Mouse (Mus musculus) liver, adult 10 weeks (tissue): Measurements from ENCODE around the gene C9orf72. TPM values are rescaled to one million over a fixed set of nuclear protein-coding genes. Genes with fewer than 3 reads are reported as not detected.

Experiments used
- polyA plus RNA-seq: library from polyadenylated mRNA; stranded (reverse); fragments of 350-450 nt; fragmentation: Illumina TruSeq; extraction: RNeasy Lipid Tissue Mini Kit (QIAGEN cat#74804); gene quantifications from one replicate; pipeline ENCODE4 v1.2.3, GENCODE M21; 2014; ENCODE audit warnings: low read depth, low replicate concordance

Gene C9orf72
- polyA plus RNA-seq: 12.6 TPM

DNA sequence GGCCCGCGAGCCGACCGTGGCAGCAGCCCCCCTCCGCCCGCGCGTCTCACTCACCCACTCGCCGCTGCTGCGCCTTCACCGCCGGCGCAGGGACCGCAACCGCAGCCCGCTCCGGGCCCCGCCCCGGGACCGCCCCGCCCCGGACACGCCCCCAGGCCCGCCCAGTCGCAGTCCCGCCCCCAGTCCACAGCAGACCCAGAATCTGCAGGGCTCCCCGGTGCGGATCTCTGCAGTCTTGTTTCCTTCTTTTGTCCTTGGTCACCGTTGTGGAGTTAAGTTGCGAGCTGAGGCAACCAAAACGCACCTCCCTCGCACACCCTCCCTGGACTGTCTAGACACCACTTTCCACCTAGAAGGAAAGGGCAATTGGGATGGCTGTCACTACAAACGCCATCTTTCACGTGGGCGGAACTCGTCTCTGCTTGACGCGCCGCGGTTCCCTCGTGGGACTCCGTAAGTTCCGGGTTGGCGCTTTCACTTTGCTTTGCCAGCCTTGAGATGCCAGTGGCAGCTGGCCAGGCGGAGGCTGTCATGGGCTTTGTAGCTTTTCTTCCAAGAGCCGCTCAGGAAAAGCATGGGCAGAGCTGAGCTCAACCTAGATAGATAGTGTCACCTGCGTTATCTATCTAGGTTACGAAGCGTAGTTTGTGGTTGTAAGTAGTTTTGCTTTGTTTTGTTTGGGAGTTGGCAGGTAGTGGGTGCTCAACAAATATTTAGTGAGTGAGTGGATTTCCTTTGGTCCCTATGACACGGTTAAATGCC, at the start of gene C9orf72:
TSS of gene C9orf72 (minus strand) at position 442 of the 762 bp plus-strand sequence.

DNA sequence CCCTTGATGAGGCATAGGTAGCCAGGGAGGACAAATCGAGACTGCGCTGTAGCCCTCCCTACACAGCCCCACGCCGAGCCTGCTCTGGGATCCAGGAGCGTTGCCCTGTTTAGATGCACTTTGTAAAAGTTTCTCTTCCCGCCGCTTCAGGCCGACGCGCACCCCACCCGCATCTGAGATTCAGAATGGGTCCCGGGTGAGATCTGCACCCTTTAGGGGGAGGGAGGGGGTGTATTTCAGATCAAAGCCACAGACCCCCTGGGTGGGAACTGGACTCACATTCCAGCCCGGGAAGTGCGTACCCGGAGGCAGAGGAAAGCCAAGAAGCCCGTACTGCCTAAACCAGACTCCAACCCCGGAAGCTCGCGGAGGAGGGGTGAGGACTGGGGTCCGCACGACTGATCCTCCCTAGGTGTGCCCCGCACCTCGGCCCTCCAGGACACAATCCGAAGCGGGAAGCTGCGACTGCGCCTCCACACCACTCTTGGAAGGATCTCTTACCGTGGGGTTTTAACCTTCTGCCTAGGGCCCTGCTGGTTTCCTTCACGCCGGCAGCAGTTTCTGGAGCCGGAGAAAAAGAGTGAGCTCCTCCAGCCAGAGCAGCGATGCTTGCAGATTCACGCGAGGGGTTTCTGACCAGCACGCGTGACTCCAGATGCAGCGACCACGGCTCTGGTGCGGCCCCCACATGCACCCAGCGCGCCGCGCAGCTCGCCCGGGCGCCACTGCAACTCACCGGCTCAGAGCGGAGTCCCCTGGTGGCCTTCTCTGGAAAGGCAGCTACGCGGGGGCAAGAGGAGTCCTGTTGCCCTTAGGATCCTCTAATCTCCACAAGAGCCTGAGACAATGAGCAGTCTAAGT, 69.0 kb downstream of the C9orf72 start, which contains the start of gene Mob3b:
TSS of gene Mob3b (minus strand) at position 734 of the 861 bp plus-strand sequence.

DNA sequence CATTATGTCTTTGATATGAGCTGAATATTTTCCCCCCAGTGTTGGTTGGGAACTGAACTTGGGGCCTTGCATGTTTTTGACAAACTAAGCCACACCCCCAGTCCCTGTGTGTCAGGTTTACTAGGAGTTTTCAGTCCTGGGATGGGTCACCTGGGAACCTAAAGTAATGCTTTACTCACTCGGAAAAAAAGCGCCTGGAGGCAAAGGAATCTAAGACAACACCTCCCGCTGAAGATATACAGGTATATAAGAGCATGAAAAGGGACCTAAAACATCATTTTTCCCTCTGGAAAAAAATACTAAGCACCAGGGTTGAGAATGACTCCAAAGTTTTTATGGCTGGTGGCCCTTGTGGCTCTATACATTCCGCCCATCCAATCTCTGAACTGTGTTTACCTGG, 74.2 kb downstream of the C9orf72 start, which contains the start of gene Ifnk:
TSS of gene Ifnk (plus strand) at position 301 of the 400 bp plus-strand sequence.

Other genes starting within 250 kb of the C9orf72 start
- not detected for gene Ifnk, start 74.1 kb downstream of the C9orf72 start, polyA plus RNA-seq
- 21.7 TPM for gene Mob3b, start 68.7 kb downstream of the C9orf72 start, polyA plus RNA-seq